Mouse (Mus musculus) erythroblast, adult 5-6 weeks (primary cell): Measurements from ENCODE around the gene Dnah12. TPM values are rescaled to one million over a fixed set of nuclear protein-coding genes. Genes with fewer than 3 reads are reported as not detected.
"Not testable (repeated sequence)": the region's sequence is repeated elsewhere in the genome, so short reads cannot be mapped to it uniquely, and the experiment has no call there.

Experiments
- ATAC-seq: replicated peaks from 2 replicates; pipeline ENCODE4 v1.8.0; 2016; ENCODE audit warnings: moderate number of reproducible peaks, mild to moderate bottlenecking, moderate TSS enrichment, inconsistent platforms; ENCODE audit not compliant: poor library complexity, low FRiP score, severe bottlenecking
- total RNA-seq, 2 experiments: library from RNA; stranded (forward) in 1 of 2; stranded (reverse) in 1 of 2; fragments of 150-400 nt in 1 of 2; fragments of 200-764, 138-1000 nt in 1 of 2; gene quantifications; 2 replicates each; pipeline versions ENCODE4 v1.2.3 to v1.2.4; 2015 to 2017; ENCODE audit warnings: low replicate concordance in 2 of 2

Gene Dnah12
- total RNA-seq, 2 experiments from 2014 or later, result 0.38 to 1.0 TPM

DNA sequence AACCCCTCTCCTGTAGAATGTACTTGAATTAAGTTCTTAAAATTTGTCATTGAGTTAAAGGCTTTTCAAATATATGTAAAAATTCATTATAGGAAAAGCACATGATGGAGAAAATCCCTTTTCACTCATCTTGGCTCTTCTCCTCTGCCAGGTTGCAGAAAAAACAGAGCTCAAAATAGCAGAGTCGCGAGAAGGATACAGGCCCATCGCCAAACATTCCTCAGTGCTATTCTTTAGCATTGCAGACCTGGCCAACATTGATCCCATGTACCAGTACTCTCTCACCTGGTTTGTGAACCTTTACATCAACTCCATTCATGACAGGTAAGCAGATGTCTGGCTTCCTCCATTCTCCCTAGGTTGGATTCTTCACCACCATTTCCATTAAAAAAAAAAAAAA, 165.9 kb downstream of the Dnah12 start:
- no peak for ATAC-seq

GRCm38 (mm10) chr14:26867356-26867755, 174.3 kb downstream of the Dnah12 start:
- no peak for ATAC-seq

GRCm38 (mm10) chr14:26868299-26868698, 175.2 kb downstream of the Dnah12 start:
- no peak for ATAC-seq

DNA sequence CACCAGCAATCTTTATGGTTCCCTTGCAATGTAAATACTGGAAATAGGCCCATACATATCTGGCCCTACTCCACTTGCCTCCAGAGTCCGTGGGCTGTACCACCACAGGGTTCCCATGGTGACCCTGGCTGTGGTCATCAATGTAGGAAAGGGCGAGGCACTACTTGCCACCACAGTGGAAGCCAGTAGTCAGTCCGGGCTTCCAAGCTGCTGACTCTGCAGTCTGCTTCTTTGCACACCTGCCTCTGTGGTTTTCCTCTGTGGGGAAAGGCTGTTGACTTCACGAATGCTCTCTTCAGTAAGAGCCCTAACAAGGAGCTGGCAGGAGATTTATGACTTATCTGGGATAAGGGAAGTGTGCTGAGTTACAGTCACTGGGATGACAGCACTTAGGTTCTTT, 185.7 kb downstream of the Dnah12 start:
- ATAC-seq, result no peak

DNA sequence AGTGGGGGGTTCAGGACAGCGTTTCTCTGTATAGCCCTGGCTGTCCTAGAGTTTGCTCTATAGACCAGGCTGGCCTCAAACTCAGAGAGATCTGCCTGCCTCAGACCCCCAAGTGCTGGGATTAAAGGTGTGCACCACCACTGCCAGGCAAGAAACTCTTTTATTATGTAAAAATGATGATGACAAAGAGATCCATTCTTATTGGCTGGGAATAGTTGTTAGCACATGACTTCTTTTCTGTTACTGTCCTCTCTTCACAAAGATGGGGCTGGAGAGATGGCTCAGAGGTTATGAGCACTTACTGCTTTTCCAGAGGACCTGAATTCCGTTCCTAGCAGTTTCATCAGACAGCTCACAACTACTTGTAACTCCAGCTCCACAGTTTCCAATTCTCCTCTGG, 186.9 kb downstream of the Dnah12 start:
- no peak for ATAC-seq

GRCm38 (mm10) chr14:26881700-26882099, 188.6 kb downstream of the Dnah12 start:
- ATAC-seq, result no peak

DNA sequence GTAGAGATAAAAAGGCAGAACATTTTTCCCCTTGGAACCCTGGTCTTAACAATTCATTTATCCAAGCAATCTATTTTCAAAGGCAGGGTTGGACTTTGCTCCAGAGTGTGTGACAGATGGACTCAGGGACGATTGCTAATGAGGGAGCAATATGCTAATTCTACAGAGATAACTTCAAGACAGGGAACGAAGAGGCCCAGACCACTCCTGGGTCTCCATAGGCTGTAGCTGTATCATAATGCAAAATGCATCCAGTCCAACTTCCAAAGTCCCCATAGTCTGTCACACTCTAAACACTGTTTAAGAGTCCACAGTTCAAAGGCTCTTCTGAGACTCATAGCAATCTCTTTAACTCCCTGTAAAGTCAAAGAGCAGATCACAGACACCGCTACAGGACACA, 194.2 kb downstream of the Dnah12 start:
- no peak for ATAC-seq

GRCm38 (mm10) chr14:26890777-26891176, 197.7 kb downstream of the Dnah12 start:
- ATAC-seq, result no peak

DNA sequence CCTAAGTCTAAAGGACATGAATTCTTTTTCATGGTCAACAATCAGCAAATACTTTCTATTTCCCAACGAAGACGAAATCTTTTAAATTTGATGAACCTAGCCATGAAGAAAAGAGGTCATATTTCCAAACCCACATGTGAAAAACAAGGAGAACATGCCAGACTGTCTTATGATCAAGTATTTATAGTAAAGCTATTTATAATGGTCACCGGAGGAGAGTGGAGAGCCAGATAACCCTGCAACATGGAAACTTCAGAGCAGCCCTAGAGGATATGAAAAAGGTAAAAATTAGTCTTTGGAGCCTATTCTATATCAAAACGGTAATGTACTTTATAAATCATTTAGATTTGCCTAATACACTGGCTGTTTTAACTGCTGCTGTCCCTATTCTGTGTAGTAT, 201.3 kb downstream of the Dnah12 start, which contains the start of gene Asb14:
Gene Asb14 (plus strand): TSS at position 166 of the 400 bp plus-strand sequence.
- ATAC-seq, result no peak

GRCm38 (mm10) chr14:26899490-26899889, 206.4 kb downstream of the Dnah12 start:
- ATAC-seq, result no peak

- no peak for ATAC-seq
Measured at GRCm38 (mm10) chr14:26900893-26901292, 207.8 kb downstream of the Dnah12 start.

- no peak for ATAC-seq
Measured at GRCm38 (mm10) chr14:26907401-26907800, 214.3 kb downstream of the Dnah12 start.

DNA sequence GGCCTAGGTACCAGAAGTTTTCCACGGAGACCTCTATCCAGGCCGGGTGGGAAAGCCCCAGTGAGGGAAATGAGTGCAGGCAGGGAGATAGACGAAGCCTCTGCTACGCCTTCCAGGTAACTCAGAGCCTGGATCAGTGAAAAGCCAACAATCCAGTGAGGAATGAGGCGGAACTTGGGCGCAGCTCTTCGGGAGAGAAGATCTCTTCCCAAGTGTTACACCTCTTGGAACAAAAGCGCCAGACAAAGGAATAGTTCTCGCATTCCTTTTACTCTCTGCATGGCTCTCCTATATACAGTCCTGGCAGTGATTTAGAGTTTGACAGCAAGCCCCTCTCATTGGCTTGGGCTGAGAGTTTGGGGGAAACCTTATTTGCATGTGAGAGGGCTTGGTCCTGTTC, 217.4 kb downstream of the Dnah12 start:
- ATAC-seq, result not testable (repeated sequence)

DNA sequence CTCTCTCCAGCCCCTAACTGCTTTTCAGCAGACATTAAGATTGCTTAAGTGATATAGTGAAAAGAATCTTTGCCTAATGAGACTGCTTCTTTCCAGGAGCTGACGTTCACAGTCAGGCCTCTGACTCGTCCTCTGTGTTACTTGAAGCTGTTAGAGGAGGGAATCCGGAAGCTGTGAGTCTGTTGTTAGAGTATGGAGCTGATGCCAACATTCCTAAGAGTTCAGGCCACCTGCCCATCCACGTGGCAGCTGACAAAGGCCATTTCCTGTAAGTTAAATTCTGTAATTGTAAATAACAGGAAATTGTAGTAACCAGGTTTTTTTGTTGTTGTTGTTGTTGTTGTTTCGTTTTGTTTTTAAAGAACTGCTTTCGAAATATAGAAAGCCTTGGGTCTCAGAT, 218.1 kb downstream of the Dnah12 start:
- no peak for ATAC-seq

- ATAC-seq, result no peak
Measured at GRCm38 (mm10) chr14:26911826-26912225, 218.8 kb downstream of the Dnah12 start.

DNA sequence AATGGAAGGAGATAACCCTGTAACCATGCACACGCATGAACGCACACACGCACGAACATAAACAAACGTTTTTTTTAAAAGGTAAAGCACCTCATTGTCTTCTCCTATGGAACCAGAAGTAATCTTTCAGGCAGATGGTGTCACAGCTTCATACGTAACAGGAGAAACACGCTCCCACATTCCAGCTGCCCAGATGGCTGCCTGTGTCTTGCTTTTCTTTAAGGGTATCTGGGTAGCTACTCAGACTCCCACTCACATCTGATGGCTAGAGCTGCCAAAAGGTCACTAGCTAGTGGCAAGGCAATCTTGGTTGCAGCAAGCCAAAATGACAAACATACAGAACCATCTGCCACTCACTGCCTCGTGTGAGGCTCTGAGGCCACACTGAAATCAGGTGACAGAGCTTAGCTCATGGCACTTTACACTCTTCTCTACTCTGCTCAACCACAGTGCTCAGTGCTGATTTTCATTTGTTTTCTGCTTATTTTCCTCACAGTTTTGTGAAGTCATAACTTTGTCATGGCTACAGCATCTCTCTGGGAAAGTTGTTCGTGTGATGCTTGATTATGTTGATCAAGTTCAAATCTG, 220.7 kb downstream of the Dnah12 start:
- ATAC-seq, result no peak

DNA sequence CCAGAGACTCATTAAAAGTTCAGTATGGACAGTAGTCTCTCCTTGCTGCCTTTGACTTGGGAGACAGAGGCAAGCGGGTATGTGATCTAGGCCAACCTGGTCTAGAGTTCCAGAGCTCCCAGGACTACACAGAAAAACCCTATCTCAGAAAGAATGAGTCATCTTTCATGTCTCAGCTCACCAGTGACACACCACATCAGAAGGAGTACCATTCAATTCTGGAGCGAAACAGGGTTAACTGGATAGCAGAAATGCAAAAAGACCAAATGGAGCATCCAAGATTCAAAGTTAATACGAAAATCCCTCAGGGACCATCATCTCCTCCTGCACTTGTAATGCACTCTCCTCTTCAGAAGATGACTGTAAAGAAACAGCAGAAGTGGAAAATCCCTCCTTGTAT, 226.2 kb downstream of the Dnah12 start:
- ATAC-seq, result no peak

- no peak for ATAC-seq
Measured at GRCm38 (mm10) chr14:26923702-26924421, 230.8 kb downstream of the Dnah12 start.

DNA sequence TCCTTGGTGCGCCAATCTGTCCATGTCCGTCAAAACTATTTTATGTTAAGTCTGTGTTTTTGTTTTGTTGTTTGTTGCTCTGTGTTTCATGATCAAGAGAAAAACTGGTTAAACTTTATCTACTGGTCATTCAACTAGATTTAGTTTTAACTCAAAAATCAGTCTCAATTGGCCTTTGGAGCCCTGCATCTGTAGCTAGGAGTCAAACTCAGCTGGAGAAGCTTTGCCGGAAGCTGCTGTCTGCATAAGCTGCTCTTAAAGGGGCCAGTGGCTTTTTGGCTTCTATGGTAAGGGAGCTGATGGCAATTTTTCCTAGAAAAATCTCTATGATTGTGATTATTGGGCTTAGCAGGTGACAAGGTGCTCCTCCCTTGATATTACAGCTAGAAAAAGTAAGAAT, 241.8 kb downstream of the Dnah12 start:
- ATAC-seq, result no peak

DNA sequence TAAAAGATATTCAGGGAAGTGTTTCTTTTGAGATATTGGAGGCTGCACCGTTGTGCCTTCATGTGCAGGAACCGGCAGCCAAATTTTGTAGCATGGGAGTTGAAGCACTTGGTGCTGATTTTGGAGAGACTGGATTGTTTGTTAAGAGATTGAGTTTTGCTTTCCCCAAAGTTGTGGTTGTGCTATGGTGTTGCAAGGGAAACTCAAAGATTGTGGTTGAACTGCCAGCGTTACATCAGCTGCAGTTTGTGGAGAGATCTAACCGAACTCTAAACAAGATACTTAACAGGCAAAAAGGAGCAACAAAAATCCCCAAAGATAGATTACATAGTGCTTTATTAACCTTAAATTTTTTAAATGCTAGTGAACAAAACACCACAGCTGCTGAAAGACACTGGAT, 242.5 kb downstream of the Dnah12 start:
- ATAC-seq, result no peak
